Mouse (Mus musculus) left cerebral cortex, adult 2 months (tissue): ENCODE data around the gene Myh9. TPM values are rescaled to one million over a fixed set of nuclear protein-coding genes. Genes with fewer than 3 reads are reported as not detected.
"Not testable (repeated sequence)": the region's sequence is repeated elsewhere in the genome, so short reads cannot be mapped to it uniquely, and the experiment has no call there.

Source experiments
- DNase-seq, 2 experiments: peaks; one replicate each; pipeline ENCODE4 v3.0.0; 2021 to 2022; ENCODE audit warnings: low spot score in 2 of 2, mixed read lengths in 1 of 2; ENCODE audit errors: extremely low spot score in 1 of 2
- H3K27ac ChIP-seq: fragments of 200-600 bp; 2 replicates; pipeline ENCODE4 v1.8.1; 2022
- H3K4me3 ChIP-seq: fragments of 200-600 bp; 2 replicates; pipeline ENCODE4 v1.8.1; 2022
- CTCF ChIP-seq: fragments of 200-600 bp; IDR thresholded peaks from 2 replicates; pipeline ENCODE4 v1.8.1; 2022; ENCODE audit warnings: antibody characterized with exemption, mild to moderate bottlenecking, moderate library complexity
- intact Hi-C: fragments of 180-260 bp; cut with DNase I; formaldehyde crosslinking; loops from one replicate; pipeline ENCODE4 v1.15.1; 2025
- total RNA-seq, 2 experiments: library from RNA; stranded (reverse); gene quantifications; 2 replicates each; pipeline ENCODE4 v1.2.3; 2021

Myh9 gene
- total RNA-seq, 2 experiments from 2014 or later: 81.2 to 91.4 TPM

GRCm38 (mm10) chr15:77731605-77732004, 110.4 kb downstream of the Myh9 start:
- intact Hi-C loops: loop anchor here (5.0 kb wide), 1 partner anchor 324 kb away; no protein-coding TSS in a partner anchor
- Histone ChIP-seq H3K4me3 (no peak overlapping the region), H3K27ac (no peak overlapping the region)
- no peak for TF ChIP-seq CTCF
- DNase-seq: no peak

- H3K27ac ChIP-seq, intact Hi-C loops, H3K4me3 ChIP-seq, DNase-seq: not testable (repeated sequence)
Measured at GRCm38 (mm10) chr15:77728739-77729138, 113.2 kb downstream of the Myh9 start, which contains the start of gene Apol9b. TSS of gene Apol9b (plus strand) at chr15:77729039.

- H3K4me3 ChIP-seq, DNase-seq, intact Hi-C loops: not testable (repeated sequence)
Measured at GRCm38 (mm10) chr15:77727745-77728144, 114.2 kb downstream of the Myh9 start.

GRCm38 (mm10) chr15:77727139-77727538, 114.8 kb downstream of the Myh9 start:
- H3K27ac ChIP-seq, H3K4me3 ChIP-seq, intact Hi-C loops, DNase-seq: not testable (repeated sequence)
- peak; percentile 40 for TF ChIP-seq CTCF

More at GRCm38 (mm10) chr15:77727745-77728144, 114.2 kb downstream of the Myh9 start:
- not testable (repeated sequence) for H3K27ac ChIP-seq

- intact Hi-C loops, H3K27ac ChIP-seq, DNase-seq, H3K4me3 ChIP-seq: not testable (repeated sequence)
Measured at GRCm38 (mm10) chr15:77725393-77726020, 116.5 kb downstream of the Myh9 start.

GRCm38 (mm10) chr15:77724208-77724911, 117.6 kb downstream of the Myh9 start:
- intact Hi-C loops, H3K27ac ChIP-seq: not testable (repeated sequence)

GRCm38 (mm10) chr15:77721509-77721908, 120.5 kb downstream of the Myh9 start:
- intact Hi-C loops, H3K27ac ChIP-seq, H3K4me3 ChIP-seq, DNase-seq: not testable (repeated sequence)

More at GRCm38 (mm10) chr15:77724208-77724911, 117.6 kb downstream of the Myh9 start:
- not testable (repeated sequence) for H3K4me3 ChIP-seq, DNase-seq

GRCm38 (mm10) chr15:77718240-77718639, 123.7 kb downstream of the Myh9 start:
- H3K4me3 ChIP-seq, DNase-seq, H3K27ac ChIP-seq, intact Hi-C loops: not testable (repeated sequence)

Other genes with a start within 250 kb of the Myh9 start
- under 1 TPM in 1 of 2 experiments, not detected in 1; 0.18 TPM for gene Apol10b, start 246.1 kb downstream of the Myh9 start, total RNA-seq
- not detected for gene Gm36245, start 242.9 kb downstream of the Myh9 start, total RNA-seq
- gene Apol11b, start 198.9 kb downstream of the Myh9 start, total RNA-seq: under 1 TPM in 1 of 2 experiments, not detected in 1; 0.23 TPM
- under 1 TPM in 1 of 2 experiments, not detected in 1; 0.14 TPM for gene Apol7e, start 143.3 kb downstream of the Myh9 start, total RNA-seq
- gene Apol9b, start 113.1 kb downstream of the Myh9 start, total RNA-seq: not detected
- 1 to 10 TPM; 5.1 to 5.8 TPM for gene Apol8, start 85.2 kb downstream of the Myh9 start, total RNA-seq
- gene Txn2, start 86.8 kb upstream of the Myh9 start, total RNA-seq: 100 to 1,000 TPM; 139 to 143 TPM
- 10 to 100 TPM; 10.9 to 11.9 TPM for gene Foxred2, start 114.5 kb upstream of the Myh9 start, total RNA-seq
- 100 to 1,000 TPM; 101 to 102 TPM for gene Eif3d, start 128.6 kb upstream of the Myh9 start, total RNA-seq